Mouse (Mus musculus): ENCODE measurements around the gene Cdipt. TPM values are rescaled to one million over a fixed set of nuclear protein-coding genes. Genes with fewer than 3 reads are reported as not detected.

Gene Cdipt
- polyA plus RNA-seq, 1 experiment from 2014 or later: 109 TPM

DNA sequence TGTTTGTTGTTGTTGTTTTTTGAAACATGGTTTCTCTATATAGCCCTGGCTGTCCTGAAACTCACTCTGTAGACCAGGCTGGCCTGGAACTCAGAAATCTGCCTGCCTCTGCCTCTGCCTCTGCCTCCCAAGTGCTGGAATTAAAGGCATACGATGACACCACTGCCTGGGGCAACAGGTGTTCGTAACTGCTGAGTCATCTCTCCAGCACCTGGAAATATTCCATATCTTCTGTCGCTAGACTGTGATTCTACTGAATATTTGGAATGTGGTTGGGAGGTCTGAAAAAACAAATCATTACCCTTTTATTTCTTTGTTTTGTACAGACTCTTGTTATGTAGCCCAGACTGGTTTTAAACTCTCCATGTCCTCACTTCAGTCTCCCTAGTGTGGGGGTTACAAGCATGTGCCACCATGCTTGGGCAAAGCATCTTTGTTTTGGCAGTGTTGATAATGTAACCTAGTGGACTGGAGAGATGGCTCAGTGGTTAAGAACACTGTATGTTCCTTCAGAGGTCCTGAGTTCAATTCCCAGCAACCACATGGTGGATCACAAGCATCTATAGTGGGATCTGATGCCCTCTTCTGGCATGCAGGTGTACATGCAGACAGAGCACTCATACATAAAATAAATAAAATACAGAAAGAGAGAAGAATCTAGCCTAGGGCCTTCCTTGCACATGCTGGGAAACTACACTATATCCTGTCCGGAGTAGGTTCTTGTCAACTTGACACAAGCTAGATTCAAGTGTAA lies 28.6 kb downstream of the Cdipt start:
- no peaks in the 10 kb centered on the region for H3K36me3 ChIP-seq (ENCODE audit: control insufficient read depth, insufficient read depth, low read length)
- ATAC-seq (replicated peaks; ENCODE audit: low FRiP score, low TSS enrichment, low read depth): no peak
- DNase-seq (ENCODE audit: low spot score): no peak
- no peak overlapping the region for H3K4me3 ChIP-seq (ENCODE audit: low read depth, low read length)
- 83% methylated on average over 4 of the region's 4 CpGs for WGBS
- no peak overlapping the region for H3K27ac ChIP-seq (ENCODE audit: low read depth)
- H3K9ac ChIP-seq (ENCODE audit: low read length): no peak overlapping the region
- peaks cover 15% of the 10 kb centered on the region for H3K4me1 ChIP-seq (replicated peaks; ENCODE audit: control insufficient read depth, insufficient read depth, low read length)
- H3K4me2 ChIP-seq (ENCODE audit: low read length): no peak overlapping the region
- no peaks in the 10 kb centered on the region for H3K27me3 ChIP-seq (replicated peaks; ENCODE audit: control insufficient read depth, insufficient read depth, low read length)
- no peaks in the 10 kb centered on the region for H3K9me3 ChIP-seq (ENCODE audit: control insufficient read depth, low read length)

DNA sequence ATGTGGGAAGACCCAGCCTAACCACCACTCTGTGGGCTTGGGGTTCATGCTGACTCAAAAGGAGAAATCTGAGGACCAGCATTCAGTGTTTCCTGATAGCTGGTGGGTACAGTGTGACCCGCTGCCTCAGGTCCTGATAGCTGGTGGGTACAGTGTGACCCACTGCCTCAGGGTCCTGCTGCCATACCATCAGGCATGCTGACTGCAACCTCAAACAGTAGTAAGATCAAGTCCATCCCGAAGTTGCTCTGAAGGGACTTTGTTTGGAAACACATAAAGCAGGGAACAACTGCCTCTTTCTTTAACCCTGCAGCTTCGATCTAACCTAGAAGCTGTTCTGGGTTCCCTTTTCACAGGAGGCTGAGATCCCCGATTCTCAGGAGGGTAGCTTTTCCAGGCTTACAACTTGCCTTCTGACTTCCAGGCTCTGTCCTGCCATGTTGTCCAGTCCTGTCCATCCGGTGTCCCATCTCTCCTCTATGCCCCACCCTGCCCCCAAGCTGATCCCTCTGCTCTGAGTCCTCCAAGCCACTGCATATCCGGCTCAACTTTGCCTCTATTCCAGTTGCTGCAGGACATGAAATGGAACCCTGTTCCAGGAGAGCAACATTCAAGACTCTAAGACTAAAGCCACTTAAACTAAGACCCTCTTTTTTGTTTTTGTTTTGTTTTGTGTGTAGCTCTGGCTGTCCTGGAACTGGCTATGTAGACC lies 31.8 kb downstream of the Cdipt start:
- Histone ChIP-seq H3K9me3 (ENCODE audit: control insufficient read depth, low read length) (no peaks in the 10 kb centered on the region), H3K4me3 (ENCODE audit: low read depth, low read length) (no peak overlapping the region), H3K4me1 (replicated peaks; ENCODE audit: control insufficient read depth, insufficient read depth, low read length) (peaks cover 18% of the 10 kb centered on the region), H3K27me3 (replicated peaks; ENCODE audit: control insufficient read depth, insufficient read depth, low read length) (no peaks in the 10 kb centered on the region), H3K9ac (ENCODE audit: low read length) (no peak overlapping the region), H3K4me2 (ENCODE audit: low read length) (no peak overlapping the region), H3K36me3 (ENCODE audit: control insufficient read depth, insufficient read depth, low read length) (0 out of 2 replicates have a peak, but pooled peaks cover under 1% of the 10 kb centered on the region), H3K27ac (ENCODE audit: low read depth) (no peak overlapping the region)
- no peak for ATAC-seq (replicated peaks; ENCODE audit: low FRiP score, low TSS enrichment, low read depth)
- DNase-seq (ENCODE audit: low spot score): no peak
- 83% methylated on average over 6 of the region's 6 CpGs for WGBS

DNA sequence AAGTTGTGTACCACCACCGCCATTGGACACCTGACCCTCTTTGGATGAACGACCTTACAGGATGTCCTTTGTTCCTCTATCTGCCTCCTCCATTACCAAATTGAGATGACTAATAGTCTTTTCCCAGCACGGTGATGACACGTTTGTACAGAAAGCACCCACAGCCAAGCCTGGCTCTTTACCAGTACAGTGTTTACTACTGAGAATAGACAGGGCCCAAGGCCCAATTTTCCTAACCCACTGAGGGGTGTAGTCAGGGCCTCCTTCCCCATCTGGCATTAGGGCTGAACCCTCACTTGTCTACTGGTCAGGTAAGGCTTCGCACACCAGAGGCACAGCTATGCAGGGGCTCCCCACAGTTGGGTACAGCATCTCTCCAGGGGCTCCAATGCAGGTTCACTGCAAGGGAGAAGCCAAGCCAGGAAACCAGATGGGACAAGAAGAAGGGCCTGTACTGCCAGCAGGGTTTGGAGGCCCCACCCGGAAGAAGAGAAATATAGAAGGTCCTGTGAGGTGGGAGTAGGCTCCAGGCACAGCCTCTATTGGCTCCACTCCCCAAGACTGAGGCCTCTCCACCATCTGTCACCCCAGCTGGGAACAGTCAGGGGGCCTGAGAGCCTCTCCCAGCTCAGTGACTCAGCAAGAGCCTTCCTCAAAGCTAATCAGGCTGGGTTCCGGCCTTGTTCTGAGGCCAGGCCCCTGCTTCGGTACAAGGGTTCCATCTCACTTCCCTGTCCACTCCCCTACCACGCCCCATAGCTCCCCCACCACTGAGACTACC lies 32.7 kb downstream of the Cdipt start:
- Histone ChIP-seq H3K9me3 (ENCODE audit: control insufficient read depth, low read length) (no peaks in the 10 kb centered on the region), H3K4me3 (ENCODE audit: low read depth, low read length) (no peak overlapping the region), H3K9ac (ENCODE audit: low read length) (no peak overlapping the region), H3K4me2 (ENCODE audit: low read length) (0 out of 2 replicates have a peak overlapping the region, but pooled peaks have one; percentile 0), H3K4me1 (replicated peaks; ENCODE audit: control insufficient read depth, insufficient read depth, low read length) (peaks cover 18% of the 10 kb centered on the region), H3K27ac (ENCODE audit: low read depth) (peak overlapping the region; percentile 79), H3K27me3 (replicated peaks; ENCODE audit: control insufficient read depth, insufficient read depth, low read length) (no peaks in the 10 kb centered on the region), H3K36me3 (ENCODE audit: control insufficient read depth, insufficient read depth, low read length) (peaks cover 10% of the 10 kb centered on the region)
- WGBS: 45% methylated on average over 9 of the region's 9 CpGs
- peak; percentile 79 for DNase-seq (ENCODE audit: low spot score)
- ATAC-seq (replicated peaks; ENCODE audit: low FRiP score, low TSS enrichment, low read depth): peak; percentile 85

DNA sequence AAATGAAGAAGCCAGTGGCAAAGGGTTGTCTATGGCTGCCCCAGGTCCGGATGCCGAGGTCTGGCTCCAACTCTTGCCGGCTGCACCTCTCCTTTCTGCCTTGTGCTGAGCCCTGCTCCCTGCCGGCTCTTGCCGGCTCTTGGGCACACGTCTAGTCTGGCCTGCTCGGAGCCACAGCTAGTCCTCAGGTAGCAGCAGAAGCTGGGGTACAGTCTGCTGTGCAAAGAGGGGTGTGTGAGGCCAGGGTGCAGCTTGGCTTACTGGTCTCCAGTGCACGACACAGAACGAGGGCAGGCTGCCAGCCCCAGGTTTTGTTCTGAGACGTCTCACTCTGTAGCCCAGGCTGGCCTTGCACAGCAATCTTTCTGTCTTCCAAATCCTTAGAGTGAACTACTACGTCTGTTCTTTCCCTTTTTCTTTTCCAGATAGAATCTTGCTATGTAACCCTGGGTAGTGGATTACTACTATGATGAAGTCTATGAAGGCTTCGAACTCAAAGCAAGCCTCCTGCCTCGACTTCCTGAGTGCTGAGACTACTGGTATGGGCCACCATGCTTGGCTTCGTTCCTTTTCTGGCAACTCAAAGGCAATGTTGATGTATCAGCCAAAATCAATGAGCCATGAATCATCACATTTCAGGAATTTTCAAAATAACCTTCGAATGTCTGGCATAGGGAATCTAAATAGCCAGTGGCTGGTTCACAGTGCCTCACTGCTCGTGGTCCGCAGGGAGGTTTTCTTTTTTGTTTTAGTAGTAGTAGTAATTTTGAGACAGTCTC lies 33.8 kb downstream of the Cdipt start:
- H3K27ac ChIP-seq (ENCODE audit: low read depth): peak overlapping the region; percentile 79
- H3K9ac ChIP-seq (ENCODE audit: low read length): no peak overlapping the region
- H3K27me3 ChIP-seq (replicated peaks; ENCODE audit: control insufficient read depth, insufficient read depth, low read length): no peaks in the 10 kb centered on the region
- ATAC-seq (replicated peaks; ENCODE audit: low FRiP score, low TSS enrichment, low read depth) (0 out of 2 replicates have a peak, but pooled peaks have one; percentile 3), DNase-seq (ENCODE audit: low spot score) (no peak)
- H3K9me3 ChIP-seq (ENCODE audit: control insufficient read depth, low read length): no peaks in the 10 kb centered on the region
- WGBS: 83% methylated on average over 17 of the region's 17 CpGs
- peaks cover 22% of the 10 kb centered on the region for H3K4me1 ChIP-seq (replicated peaks; ENCODE audit: control insufficient read depth, insufficient read depth, low read length)
- peaks cover 15% of the 10 kb centered on the region for H3K36me3 ChIP-seq (ENCODE audit: control insufficient read depth, insufficient read depth, low read length)
- no peak overlapping the region for H3K4me3 ChIP-seq (ENCODE audit: low read depth, low read length)
- no peak overlapping the region for H3K4me2 ChIP-seq (ENCODE audit: low read length)

DNA sequence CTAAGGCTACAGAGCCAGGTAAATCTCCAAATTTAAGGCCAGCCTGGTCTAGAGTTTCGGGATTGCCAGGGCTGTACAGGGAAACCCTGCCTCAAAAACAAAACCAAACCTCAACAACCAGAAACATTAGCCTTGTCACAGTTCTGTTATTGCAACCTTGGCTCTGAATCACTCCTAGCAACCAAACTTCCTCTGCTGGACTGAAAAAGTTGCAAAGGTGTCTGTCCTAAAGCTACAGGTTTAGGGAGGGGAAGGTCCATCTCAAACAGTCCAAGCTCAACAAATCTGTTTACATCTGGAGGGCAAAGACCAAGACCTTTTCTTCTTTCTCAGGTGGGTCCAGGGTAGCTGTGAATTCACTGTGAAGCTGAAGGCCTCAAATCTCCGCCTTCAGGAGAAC lies 35.3 kb downstream of the Cdipt start:
- Histone ChIP-seq H3K4me3 (ENCODE audit: low read depth, low read length) (no peak overlapping the region), H3K9me3 (ENCODE audit: control insufficient read depth, low read length) (no peaks in the 10 kb centered on the region), H3K27ac (ENCODE audit: low read depth) (no peak overlapping the region), H3K4me1 (replicated peaks; ENCODE audit: control insufficient read depth, insufficient read depth, low read length) (peaks cover 32% of the 10 kb centered on the region), H3K27me3 (replicated peaks; ENCODE audit: control insufficient read depth, insufficient read depth, low read length) (no peaks in the 10 kb centered on the region), H3K4me2 (ENCODE audit: low read length) (no peak overlapping the region), H3K9ac (ENCODE audit: low read length) (no peak overlapping the region), H3K36me3 (ENCODE audit: control insufficient read depth, insufficient read depth, low read length) (peaks cover 25% of the 10 kb centered on the region)
- no peak for DNase-seq (ENCODE audit: low spot score)
- no peak for ATAC-seq (replicated peaks; ENCODE audit: low FRiP score, low TSS enrichment, low read depth)
- 91% methylated on average over 2 of the region's 2 CpGs for WGBS

- Histone ChIP-seq H3K4me1 (replicated peaks; ENCODE audit: control insufficient read depth, insufficient read depth, low read length) (peaks cover 32% of the 10 kb centered on the region), H3K9ac (ENCODE audit: low read length) (no peak overlapping the region), H3K4me2 (ENCODE audit: low read length) (no peak overlapping the region), H3K27ac (ENCODE audit: low read depth) (no peak overlapping the region), H3K9me3 (ENCODE audit: control insufficient read depth, low read length) (no peaks in the 10 kb centered on the region), H3K36me3 (ENCODE audit: control insufficient read depth, insufficient read depth, low read length) (peaks cover 25% of the 10 kb centered on the region), H3K27me3 (replicated peaks; ENCODE audit: control insufficient read depth, insufficient read depth, low read length) (no peaks in the 10 kb centered on the region), H3K4me3 (ENCODE audit: low read depth, low read length) (no peak overlapping the region)
- WGBS: 81% methylated on average over 2 of the region's 2 CpGs
- DNase-seq (ENCODE audit: low spot score) (no peak), ATAC-seq (replicated peaks; ENCODE audit: low FRiP score, low TSS enrichment, low read depth) (no peak)
These were observed 36.0 kb downstream of the Cdipt start for GRCm38 (mm10) chr7:127011717-127012116.

GRCm38 (mm10) chr7:127012374-127012773 lies 36.7 kb downstream of the Cdipt start:
- Histone ChIP-seq H3K27ac (ENCODE audit: low read depth) (no peak overlapping the region), H3K4me2 (ENCODE audit: low read length) (no peak overlapping the region), H3K4me1 (replicated peaks; ENCODE audit: control insufficient read depth, insufficient read depth, low read length) (peaks cover 32% of the 10 kb centered on the region), H3K4me3 (ENCODE audit: low read depth, low read length) (no peak overlapping the region), H3K27me3 (replicated peaks; ENCODE audit: control insufficient read depth, insufficient read depth, low read length) (no peaks in the 10 kb centered on the region), H3K36me3 (ENCODE audit: control insufficient read depth, insufficient read depth, low read length) (peaks cover 25% of the 10 kb centered on the region), H3K9ac (ENCODE audit: low read length) (no peak overlapping the region), H3K9me3 (ENCODE audit: control insufficient read depth, low read length) (no peaks in the 10 kb centered on the region)
- no peak for DNase-seq (ENCODE audit: low spot score)
- 83% methylated on average over 6 of the region's 6 CpGs for WGBS
- no peak for ATAC-seq (replicated peaks; ENCODE audit: low FRiP score, low TSS enrichment, low read depth)

GRCm38 (mm10) chr7:127012845-127013244 lies 37.1 kb downstream of the Cdipt start:
- Histone ChIP-seq H3K9me3 (ENCODE audit: control insufficient read depth, low read length) (no peaks in the 10 kb centered on the region), H3K27me3 (replicated peaks; ENCODE audit: control insufficient read depth, insufficient read depth, low read length) (no peaks in the 10 kb centered on the region), H3K4me3 (ENCODE audit: low read depth, low read length) (no peak overlapping the region), H3K4me2 (ENCODE audit: low read length) (no peak overlapping the region), H3K27ac (ENCODE audit: low read depth) (no peak overlapping the region), H3K4me1 (replicated peaks; ENCODE audit: control insufficient read depth, insufficient read depth, low read length) (peaks cover 34% of the 10 kb centered on the region), H3K36me3 (ENCODE audit: control insufficient read depth, insufficient read depth, low read length) (peaks cover 25% of the 10 kb centered on the region), H3K9ac (ENCODE audit: low read length) (no peak overlapping the region)
- ATAC-seq (replicated peaks; ENCODE audit: low FRiP score, low TSS enrichment, low read depth) (no peak), DNase-seq (ENCODE audit: low spot score) (no peak)
- 94% methylated on average over 10 of the region's 10 CpGs for WGBS
